Mouse (Mus musculus) hindbrain, embryonic 12.5 days (tissue): ENCODE data around the gene Actc1. TPM values are rescaled to one million over a fixed set of nuclear protein-coding genes. Genes with fewer than 3 reads are reported as not detected.

ENCODE experiments used
- ATAC-seq: fragments of 200-750 bp; cut with Nextera tagmentation; 2 replicates; pipeline ENCODE4 v1.8.0; 2017; ENCODE audit warnings: moderate TSS enrichment; ENCODE audit not compliant: low FRiP score
- H3K27ac ChIP-seq: fragments of 300-500 bp; sonication (generic); 2 replicates; pipeline ENCODE4 v1.5.1; 2016; ENCODE audit warnings: mild to moderate bottlenecking
- H3K27me3 ChIP-seq: fragments of 300-500 bp; sonication (generic); 2 replicates; pipeline ENCODE4 v1.6.1; 2016; ENCODE audit warnings: mild to moderate bottlenecking
- H3K36me3 ChIP-seq: fragments of 300-500 bp; sonication (generic); 2 replicates; pipeline ENCODE4 v1.6.1; 2016; ENCODE audit warnings: mild to moderate bottlenecking
- H3K4me1 ChIP-seq: fragments of 300-500 bp; sonication (generic); 2 replicates; pipeline ENCODE4 v1.6.1; 2016
- H3K4me2 ChIP-seq: fragments of 300-500 bp; sonication (generic); replicated peaks from 2 replicates; pipeline ENCODE4 v1.6.1; 2016; ENCODE audit warnings: mild to moderate bottlenecking
- H3K4me3 ChIP-seq: fragments of 300-500 bp; sonication (generic); 2 replicates; pipeline ENCODE4 v1.5.1; 2016; ENCODE audit warnings: mild to moderate bottlenecking
- H3K9ac ChIP-seq: fragments of 300-500 bp; sonication (generic); 2 replicates; pipeline ENCODE4 v1.6.1; 2016; ENCODE audit warnings: mild to moderate bottlenecking, moderate library complexity
- H3K9me3 ChIP-seq: fragments of 300-500 bp; sonication (generic); replicated peaks from 2 replicates; pipeline ENCODE4 v1.6.1; 2016; ENCODE audit warnings: mild to moderate bottlenecking
- WGBS: fragments of 180-500 bp; shearing (Covaris S2); methylation state at CpG from one replicate; pipeline ENCODE4 v1.1.7; 2016; 5-methylcytosine and 5-hydroxymethylcytosine counted together
- polyA plus RNA-seq: library from polyadenylated mRNA; unstranded; fragments of >200 nt; fragmentation: Nextera tagmentation; extraction: Ambion mirVana; gene quantifications from 2 replicates; pipeline ENCODE4 v1.2.1, GENCODE M21; 2016

Actc1 gene
- polyA plus RNA-seq, 1 experiment from 2014 or later: 33.5 TPM

GRCm38 (mm10) chr2:114011838-114012237 lies 41.5 kb downstream of the Actc1 start:
- H3K4me1 ChIP-seq: peaks cover 7% of the 10 kb centered on the region
- H3K36me3 ChIP-seq: no peaks in the 10 kb centered on the region
- no peak overlapping the region for H3K27ac ChIP-seq
- no peaks in the 10 kb centered on the region for H3K9me3 ChIP-seq
- no peak overlapping the region for H3K4me3 ChIP-seq
- H3K4me2 ChIP-seq: 0 out of 2 replicates have a peak overlapping the region, but pooled peaks have one; percentile 0
- WGBS: 44% methylated on average over 4 of the region's 4 CpGs
- peaks cover 46% of the 10 kb centered on the region for H3K27me3 ChIP-seq
- ATAC-seq: no peak
- no peak overlapping the region for H3K9ac ChIP-seq

DNA sequence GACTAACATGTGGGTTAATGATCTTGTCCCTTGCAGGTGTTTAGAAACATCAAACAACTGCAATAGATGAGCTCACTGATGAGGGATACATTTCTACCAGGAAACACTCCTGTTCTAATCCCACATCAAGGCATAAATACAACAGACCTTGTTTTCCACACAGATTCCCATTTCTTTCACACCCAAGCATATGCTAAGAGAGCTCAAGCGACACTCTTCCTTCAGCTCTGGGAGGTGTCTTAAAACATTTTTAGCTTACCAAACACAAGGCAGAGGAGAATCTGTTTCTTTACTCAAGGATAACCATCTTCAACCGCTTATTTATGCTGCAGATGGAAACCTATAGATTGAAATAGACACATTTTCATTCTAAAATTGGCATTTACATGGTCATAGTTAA lies 45.0 kb downstream of the Actc1 start:
- Histone ChIP-seq H3K4me1 (no peaks in the 10 kb centered on the region), H3K9ac (no peak overlapping the region), H3K27ac (no peak overlapping the region), H3K36me3 (no peaks in the 10 kb centered on the region), H3K4me2 (no peak overlapping the region), H3K4me3 (no peak overlapping the region), H3K27me3 (peaks cover 23% of the 10 kb centered on the region), H3K9me3 (no peaks in the 10 kb centered on the region)
- 91% methylated on average over 2 of the region's 2 CpGs for WGBS
- no peak for ATAC-seq

- no peak for ATAC-seq
- no peak overlapping the region for H3K4me3 ChIP-seq
- no peak overlapping the region for H3K9ac ChIP-seq
- no peak overlapping the region for H3K4me2 ChIP-seq
- 67% methylated on average over 8 of the region's 8 CpGs for WGBS
- no peak overlapping the region for H3K27ac ChIP-seq
- no peaks in the 10 kb centered on the region for H3K27me3 ChIP-seq
- H3K4me1 ChIP-seq: no peaks in the 10 kb centered on the region; the same call in 1 of the 2 replicates
- H3K36me3 ChIP-seq: no peaks in the 10 kb centered on the region
- H3K9me3 ChIP-seq: no peaks in the 10 kb centered on the region
Observed at GRCm38 (mm10) chr2:113997484-113997883, 55.9 kb downstream of the Actc1 start.

Other genes starting within 250 kb of the Actc1 start
- gene Scg5, start 224.4 kb downstream of the Actc1 start, polyA plus RNA-seq: 74.5 and 80.9 TPM in 2 replicates
- gene Arhgap11a, start 204.9 kb downstream of the Actc1 start, polyA plus RNA-seq: 40.0 and 42.7 TPM in 2 replicates
- 1.6 and 1.7 TPM in 2 replicates for gene Gjd2, start 39.9 kb downstream of the Actc1 start, polyA plus RNA-seq
- 53.6 and 55.8 TPM in 2 replicates for gene Aqr, start 133.5 kb upstream of the Actc1 start, polyA plus RNA-seq
- 3.5 and 4.2 TPM in 2 replicates for gene Zfp770, start 147.9 kb upstream of the Actc1 start, polyA plus RNA-seq